In genomic region chr13:112125769-112126469, GRCm38 (mm10) we compare ENCODE assay signal across 24 mouse cellular contexts.
DNase-seq lines count a peak whose midpoint lies in the region; ATAC-seq and TF ChIP-seq lines count a peak whose summit lies in the region.
"Had no signal": no experiment of that assay in that cellular context is flagged by ENCODE, and none has a peak within 500 bp of the region (broad histone marks: within the 10 kb centered on the region; RNA-seq: fewer than 3 reads in every experiment).

No protein-coding gene starts in this region.

- 64% methylated on average over 14 of the region's 14 CpGs for WGBS in embryonic facial prominence, embryonic 14.5 days
- WGBS in limb, embryonic 13.5 days: 41% methylated on average over 14 of the region's 14 CpGs
- WGBS in midbrain, embryonic 16.5 days: 77% methylated on average over 14 of the region's 14 CpGs

- peak overlapping the region; percentile 18 for H3K27ac ChIP-seq in embryonic facial prominence, embryonic 14.5 days (replicated peaks; ENCODE audit: low read depth, low read length)
- no peak overlapping the region; the same call in 1 of the 2 replicates for H3K27ac ChIP-seq in limb, embryonic 13.5 days
- H3K27ac ChIP-seq in midbrain, embryonic 16.5 days (ENCODE audit: low read length): no peak overlapping the region
- H3K27ac ChIP-seq: forebrain, embryonic 15.5 days; hindbrain, embryonic 10.5 days; intestine, embryonic 15.5 days; liver, embryonic 13.5 days; macrophage; stomach, postnatal 0 days had no signal

- TF ChIP-seq POLR2A in brain, embryonic 14.5 days (IDR thresholded peaks at IDR 0.05; ENCODE audit: borderline replicate concordance, extremely low read depth, insufficient read depth, insufficient read length, poor library complexity, severe bottlenecking): no peak

- no peaks in the 10 kb centered on the region for H3K27me3 ChIP-seq in embryonic facial prominence, embryonic 14.5 days (replicated peaks; ENCODE audit: control insufficient read depth, insufficient read depth, low read length)
- peaks cover 5% of the 10 kb centered on the region for H3K27me3 ChIP-seq in limb, embryonic 13.5 days
- no peaks in the 10 kb centered on the region for H3K27me3 ChIP-seq in midbrain, embryonic 16.5 days (ENCODE audit: control insufficient read depth, insufficient read depth, low read depth, low read length)
- H3K27me3 ChIP-seq: heart, embryonic 12.5 days; intestine, embryonic 15.5 days had no signal

- peak; percentile 44; the same call in 1 of the 2 replicates for ATAC-seq in embryonic facial prominence, embryonic 14.5 days (ENCODE audit: low read depth)
- ATAC-seq in limb, embryonic 13.5 days (ENCODE audit: low FRiP score, low read depth): peak; percentile 79; the same call in 1 of the 2 replicates
- no peak for ATAC-seq in midbrain, embryonic 16.5 days
- ATAC-seq: CD4-positive, CD25-positive, alpha-beta regulatory T cell, adult 4 months; forebrain, embryonic 15.5 days; hindbrain, embryonic 16.5 days; intestine, embryonic 15.5 days had no signal

- H3K36me3 ChIP-seq in embryonic facial prominence, embryonic 14.5 days (ENCODE audit: control insufficient read depth, insufficient read depth, low read length): no peaks in the 10 kb centered on the region
- H3K36me3 ChIP-seq in limb, embryonic 13.5 days: no peaks in the 10 kb centered on the region
- H3K36me3 ChIP-seq in midbrain, embryonic 16.5 days (ENCODE audit: control insufficient read depth, insufficient read depth, low read length): no peaks in the 10 kb centered on the region
- H3K36me3 ChIP-seq: forebrain, embryonic 15.5 days; heart, embryonic 12.5 days; hindbrain, embryonic 10.5 days; intestine, embryonic 15.5 days; liver, embryonic 13.5 days had no signal

- no peak overlapping the region for H3K9ac ChIP-seq in embryonic facial prominence, embryonic 14.5 days (ENCODE audit: low read depth, low read length)
- H3K9ac ChIP-seq in limb, embryonic 13.5 days: no peak overlapping the region
- H3K9ac ChIP-seq in midbrain, embryonic 16.5 days (ENCODE audit: low read depth, low read length): no peak overlapping the region
- H3K9ac ChIP-seq: forebrain, embryonic 15.5 days; heart, embryonic 12.5 days; intestine, embryonic 15.5 days; liver, embryonic 13.5 days had no signal

- no peaks in the 10 kb centered on the region for H3K9me3 ChIP-seq in embryonic facial prominence, embryonic 14.5 days (ENCODE audit: control insufficient read depth, low read length)
- no peaks in the 10 kb centered on the region for H3K9me3 ChIP-seq in limb, embryonic 13.5 days
- no peaks in the 10 kb centered on the region for H3K9me3 ChIP-seq in midbrain, embryonic 16.5 days (replicated peaks; ENCODE audit: control insufficient read depth, low read length, poor library complexity, severe bottlenecking)
- H3K9me3 ChIP-seq: forebrain, embryonic 15.5 days; heart, embryonic 12.5 days; hindbrain, embryonic 10.5 days; intestine, embryonic 15.5 days; liver, embryonic 13.5 days had no signal

- no peak for TF ChIP-seq CTCF in brain, embryonic 14.5 days (IDR thresholded peaks at IDR 0.05; ENCODE audit: borderline replicate concordance, extremely low read depth, insufficient read depth, insufficient read length)

- no peak overlapping the region for H3K4me3 ChIP-seq in embryonic facial prominence, embryonic 14.5 days (ENCODE audit: low read depth, low read length)
- no peak overlapping the region for H3K4me3 ChIP-seq in limb, embryonic 13.5 days
- H3K4me3 ChIP-seq in midbrain, embryonic 16.5 days (ENCODE audit: low read depth, low read length): no peak overlapping the region
- H3K4me3 ChIP-seq: forebrain, embryonic 15.5 days; heart, embryonic 12.5 days; hindbrain, embryonic 10.5 days; intestine, embryonic 15.5 days; liver, embryonic 13.5 days had no signal

- DNase-seq in lung, adult 18-20 months: peak; percentile 38 to 54
- no peak for DNase-seq in lung, postnatal 25 days (ENCODE audit: low spot score)
- DNase-seq in brain, embryonic 14.5 days (ENCODE audit: low read depth): peak; percentile 12
- DNase-seq in embryonic facial prominence, embryonic 14.5 days (ENCODE audit: low spot score): peak; percentile 64
- DNase-seq in right cerebral cortex, postnatal 25 days: no peak
- DNase-seq: adrenal gland, postnatal 25 days; cerebellum, adult 9-11 months; gastrocnemius, postnatal 25 days; heart, adult 18-20 months; heart, postnatal 10 days; kidney, adult 8-10 months; kidney, postnatal 25 days; liver, embryonic 13.5 days had no signal

- peaks cover 22% of the 10 kb centered on the region for H3K4me1 ChIP-seq in embryonic facial prominence, embryonic 14.5 days (ENCODE audit: control insufficient read depth, insufficient read depth, low read length)
- H3K4me1 ChIP-seq in limb, embryonic 13.5 days: peaks cover 31% of the 10 kb centered on the region
- no peaks in the 10 kb centered on the region for H3K4me1 ChIP-seq in midbrain, embryonic 16.5 days (ENCODE audit: control insufficient read depth, insufficient read depth, low read length)
- H3K4me1 ChIP-seq: intestine, embryonic 15.5 days; liver, embryonic 13.5 days had no signal

- H3K4me2 ChIP-seq in embryonic facial prominence, embryonic 14.5 days (ENCODE audit: low read depth, low read length): no peak overlapping the region
- H3K4me2 ChIP-seq in limb, embryonic 13.5 days (replicated peaks): no peak overlapping the region; the same call in 1 of the 2 replicates
- H3K4me2 ChIP-seq in midbrain, embryonic 16.5 days (ENCODE audit: low read length): no peak overlapping the region
- H3K4me2 ChIP-seq: forebrain, embryonic 15.5 days; heart, embryonic 12.5 days; intestine, embryonic 15.5 days; liver, embryonic 13.5 days; midbrain, embryonic 11.5 days had no signal

Comparison
In these comparisons a context has a peak if more than half of its experiments do, and no peak if none do; other contexts are left out.
1. DNase-seq: peak in lung, adult 18-20 months (2 of 2), brain, embryonic 14.5 days (single experiment) and embryonic facial prominence, embryonic 14.5 days (single experiment); none in lung, postnatal 25 days (single experiment) and right cerebral cortex, postnatal 25 days (single experiment).